Mouse (Mus musculus) MEL (cell line): ENCODE measurements at regions not wholly inside any gene's neighbourhood (a gene's known extent, or its start where the extent isn't known, plus 50 kb on each side); places are given as distances from the start of the nearest gene placed in this dataset.

ENCODE experiments used
- DNase-seq: peaks from one replicate; pipeline ENCODE4 v3.0.0; 2011; ENCODE audit warnings: low read depth, low spot score
- H3K27ac ChIP-seq: 2 replicates; pipeline ENCODE4 v1.5.1; 2012; ENCODE audit warnings: low read depth, mild to moderate bottlenecking, control low read depth, low read length, moderate library complexity; ENCODE audit not compliant: control insufficient read depth
- H3K27me3 ChIP-seq, 2 experiments: fragments of 150-350 bp in 1 of 2; sonication (generic) in 1 of 2; 2 replicates each; pipeline ENCODE4 v1.6.1; 2012; ENCODE audit warnings: low read length in 2 of 2, mild to moderate bottlenecking in 2 of 2, improper control_type of control experiment in 1 of 2, moderate library complexity in 1 of 2; ENCODE audit not compliant: insufficient read depth in 2 of 2, control insufficient read depth in 1 of 2
- H3K36me3 ChIP-seq, 2 experiments: 2 replicates each; pipeline ENCODE4 v1.6.1; 2012 to 2014; ENCODE audit warnings: low read length in 2 of 2, improper control_type of control experiment in 1 of 2, inconsistent platforms in 1 of 2, mild to moderate bottlenecking in 1 of 2; ENCODE audit not compliant: insufficient read depth in 2 of 2, control insufficient read depth in 1 of 2
- H3K4me1 ChIP-seq, 2 experiments: fragments of 150-350 bp in 1 of 2; sonication (generic) in 1 of 2; 2 replicates each; pipeline ENCODE4 v1.6.1; 2012; ENCODE audit warnings: low read length in 2 of 2, improper control_type of control experiment in 1 of 2, mild to moderate bottlenecking in 1 of 2; ENCODE audit not compliant: insufficient read depth in 2 of 2, control insufficient read depth in 1 of 2
- H3K4me3 ChIP-seq, 2 experiments: fragments of 150-350 bp in 1 of 2; sonication (generic) in 1 of 2; 2 replicates each; pipeline ENCODE4 v1.5.1; 2012; ENCODE audit warnings: low read depth in 2 of 2, low read length in 2 of 2, mild to moderate bottlenecking in 2 of 2, moderate library complexity in 2 of 2, control low read depth in 1 of 2, improper control_type of control experiment in 1 of 2; ENCODE audit not compliant: control insufficient read depth in 1 of 2, insufficient read depth in 1 of 2
- H3K79me2 ChIP-seq: 2 replicates; pipeline ENCODE4 v1.6.1; 2012; ENCODE audit warnings: mild to moderate bottlenecking, low read length, moderate library complexity; ENCODE audit not compliant: control insufficient read depth, poor library complexity, insufficient read depth
- H3K9ac ChIP-seq: 2 replicates; pipeline ENCODE4 v1.6.1; 2012; ENCODE audit warnings: low read depth, mild to moderate bottlenecking, control low read depth, low read length, moderate library complexity; ENCODE audit not compliant: control insufficient read depth, poor library complexity, severe bottlenecking
- H3K9me3 ChIP-seq: fragments of 150-350 bp; sonication (generic); replicated peaks from 2 replicates; pipeline ENCODE4 v1.6.1; 2012; ENCODE audit warnings: mild to moderate bottlenecking, low read length, improper control_type of control experiment, moderate library complexity; ENCODE audit not compliant: insufficient read depth
- CTCF ChIP-seq, 3 experiments: IDR thresholded peaks in 2 of 3; conservative IDR thresholded peaks in 1 of 3; 2 replicates each; pipeline ENCODE4 v1.5.1; 2011 to 2012; ENCODE audit warnings: low read length in 3 of 3, low read depth in 2 of 3, mild to moderate bottlenecking in 2 of 3, improper control_type of control experiment in 1 of 3, inconsistent platforms in 1 of 3, mixed read lengths in 1 of 3, moderate library complexity in 1 of 3; ENCODE audit not compliant: control insufficient read depth in 1 of 3, insufficient read depth in 1 of 3, poor library complexity in 1 of 3, severe bottlenecking in 1 of 3
- E2F4 ChIP-seq: IDR thresholded peaks from 2 replicates; pipeline ENCODE4 v1.6.1; 2011; ENCODE audit warnings: low read depth, low read length, improper control_type of control experiment, borderline replicate concordance
- ELF1 ChIP-seq: IDR thresholded peaks from 2 replicates; pipeline ENCODE4 v1.6.1; 2014; ENCODE audit warnings: low read depth, mild to moderate bottlenecking, inconsistent platforms, low read length, improper control_type of control experiment, moderate library complexity
- ETS1 ChIP-seq: IDR thresholded peaks from 2 replicates; pipeline ENCODE4 v1.6.1; 2012; ENCODE audit warnings: low read depth, mild to moderate bottlenecking, inconsistent platforms, low read length, improper control_type of control experiment, moderate library complexity
- GABPA ChIP-seq: IDR thresholded peaks from 2 replicates; pipeline ENCODE4 v1.6.1; 2012; ENCODE audit warnings: low read depth, mild to moderate bottlenecking, inconsistent platforms, low read length, improper control_type of control experiment, moderate library complexity
- GATA1 ChIP-seq: IDR thresholded peaks from 2 replicates; pipeline ENCODE4 v1.6.1; 2011; ENCODE audit warnings: low read depth, low read length, improper control_type of control experiment
- JUND ChIP-seq: IDR thresholded peaks from 2 replicates; pipeline ENCODE4 v1.6.1; 2011; ENCODE audit warnings: low read depth, mild to moderate bottlenecking, improper control_type of control experiment, low read length
- MAFK ChIP-seq: IDR thresholded peaks from 2 replicates; pipeline ENCODE4 v1.6.1; 2011; ENCODE audit warnings: low read depth, mild to moderate bottlenecking, low read length, improper control_type of control experiment, borderline replicate concordance
- MAX ChIP-seq: IDR thresholded peaks from 2 replicates; pipeline ENCODE4 v1.6.1; 2011; ENCODE audit warnings: low read length, improper control_type of control experiment
- MEF2A ChIP-seq: IDR thresholded peaks from 2 replicates; pipeline ENCODE4 v1.6.1; 2014; ENCODE audit warnings: low read depth, mild to moderate bottlenecking, inconsistent platforms, low read length, improper control_type of control experiment; ENCODE audit not compliant: poor library complexity, insufficient replicate concordance, severe bottlenecking; ENCODE audit errors: extremely low read depth
- MXI1 ChIP-seq: IDR thresholded peaks from 2 replicates; pipeline ENCODE4 v1.6.1; 2011; ENCODE audit warnings: mild to moderate bottlenecking, low read depth, low read length, improper control_type of control experiment
- MYB ChIP-seq: IDR thresholded peaks from 2 replicates; pipeline ENCODE4 v1.6.1; 2011; ENCODE audit warnings: mild to moderate bottlenecking, low read depth, low read length, improper control_type of control experiment
- MYC ChIP-seq: IDR thresholded peaks from 2 replicates; pipeline ENCODE4 v1.6.1; 2011; ENCODE audit warnings: low read depth, mild to moderate bottlenecking, low read length, improper control_type of control experiment, moderate library complexity
- NELFE ChIP-seq: IDR thresholded peaks from 2 replicates; pipeline ENCODE4 v1.6.1; 2011; ENCODE audit warnings: low read depth, low read length, improper control_type of control experiment
- NRF1 ChIP-seq: IDR thresholded peaks from 2 replicates; pipeline ENCODE4 v1.6.1; 2014; ENCODE audit warnings: low read depth, mild to moderate bottlenecking, inconsistent platforms, low read length, improper control_type of control experiment, moderate library complexity; ENCODE audit not compliant: poor library complexity, insufficient read depth, severe bottlenecking
- POLR2A ChIP-seq, 2 experiments: IDR thresholded peaks; 2 replicates each; pipeline ENCODE4 v1.6.1; 2011 to 2012; ENCODE audit warnings: low read length in 2 of 2, mild to moderate bottlenecking in 2 of 2, control low read depth in 1 of 2, improper control_type of control experiment in 1 of 2, low read depth in 1 of 2, moderate library complexity in 1 of 2; ENCODE audit not compliant: control insufficient read depth in 1 of 2, insufficient read depth in 1 of 2, poor library complexity in 1 of 2
- POLR2AphosphoS2 ChIP-seq: IDR thresholded peaks from 2 replicates; pipeline ENCODE4 v1.6.1; 2011; ENCODE audit warnings: low read length, improper control_type of control experiment
- POLR2AphosphoS5 ChIP-seq: IDR thresholded peaks from 2 replicates; pipeline ENCODE4 v1.6.1; 2012; ENCODE audit warnings: low read depth, borderline replicate concordance, mild to moderate bottlenecking, inconsistent platforms, low read length, moderate library complexity, mixed read lengths
- RAD21 ChIP-seq: IDR thresholded peaks from 2 replicates; pipeline ENCODE4 v1.6.1; 2011; ENCODE audit warnings: mild to moderate bottlenecking, low read depth, low read length, improper control_type of control experiment
- RCOR1 ChIP-seq: IDR thresholded peaks from 2 replicates; pipeline ENCODE4 v1.6.1; 2012; ENCODE audit warnings: low read depth, mild to moderate bottlenecking, inconsistent platforms, low read length, improper control_type of control experiment
- SIN3A ChIP-seq: IDR thresholded peaks from 2 replicates; pipeline ENCODE4 v1.6.1; 2012; ENCODE audit warnings: low read length, improper control_type of control experiment, inconsistent platforms
- SMC3 ChIP-seq: IDR thresholded peaks from 2 replicates; pipeline ENCODE4 v1.6.1; 2011; ENCODE audit warnings: low read depth, low read length, improper control_type of control experiment
- TBP ChIP-seq: IDR thresholded peaks from 2 replicates; pipeline ENCODE4 v1.8.0; 2011; ENCODE audit warnings: low read depth, low read length, improper control_type of control experiment
- USF2 ChIP-seq, 2 experiments: IDR thresholded peaks; 2 replicates each; pipeline ENCODE4 v1.6.1; 2011 to 2012; ENCODE audit warnings: improper control_type of control experiment in 2 of 2, low read length in 2 of 2, borderline replicate concordance in 1 of 2, inconsistent platforms in 1 of 2, low read depth in 1 of 2, mild to moderate bottlenecking in 1 of 2; ENCODE audit not compliant: insufficient read depth in 1 of 2
- ZC3H11A ChIP-seq: IDR thresholded peaks from 2 replicates; pipeline ENCODE4 v1.6.1; 2012; ENCODE audit warnings: low read depth, mild to moderate bottlenecking, inconsistent platforms, low read length, improper control_type of control experiment
- ZKSCAN1 ChIP-seq: IDR thresholded peaks from 2 replicates; pipeline ENCODE4 v1.6.1; 2012; ENCODE audit warnings: low read depth, mild to moderate bottlenecking, inconsistent platforms, low read length, improper control_type of control experiment, moderate library complexity
- ZMIZ1 ChIP-seq: IDR thresholded peaks from 2 replicates; pipeline ENCODE4 v1.6.1; 2012; ENCODE audit warnings: low read depth, mild to moderate bottlenecking, inconsistent platforms, low read length, improper control_type of control experiment, moderate library complexity
- ZNF384 ChIP-seq: IDR thresholded peaks from 2 replicates; pipeline ENCODE4 v1.6.1; 2012; ENCODE audit warnings: low read depth, mild to moderate bottlenecking, inconsistent platforms, low read length, improper control_type of control experiment

DNA sequence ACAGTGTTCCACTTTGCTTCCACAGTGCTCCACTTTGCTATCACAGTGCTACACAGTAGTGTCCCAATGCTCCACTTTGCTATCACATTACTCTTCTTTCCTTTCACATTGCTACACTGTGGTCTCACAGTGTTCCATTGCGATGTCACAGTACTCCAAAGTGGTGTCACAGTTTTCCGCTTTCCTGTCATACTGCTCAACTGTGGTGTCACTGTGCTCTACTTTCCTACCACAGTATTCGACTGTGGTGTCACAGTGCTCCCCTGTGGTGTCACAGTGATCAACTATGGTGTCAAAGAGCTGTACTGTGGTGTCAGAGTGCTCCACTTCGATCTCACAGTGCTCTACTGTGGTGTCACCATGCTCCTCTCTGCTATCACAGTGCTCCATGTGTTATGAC is 76.1 kb upstream of the Trpm1 start:
- Histone ChIP-seq H3K36me3 (no peaks in the 10 kb centered on the region), H3K9ac (no peak overlapping the region), H3K27ac (no peak overlapping the region), H3K4me3 (no peak overlapping the region), H3K27me3 (no peaks in the 10 kb centered on the region), H3K79me2 (no peaks in the 10 kb centered on the region), H3K4me1 (no peaks in the 10 kb centered on the region), H3K9me3 (no peaks in the 10 kb centered on the region)
- no peak for DNase-seq
- peak; percentile 47 for TF ChIP-seq SMC3
- TF ChIP-seq POLR2AphosphoS2 = no peak
- peak; percentile 35 for TF ChIP-seq RAD21
- TF ChIP-seq MYB = no peak
- no peak for TF ChIP-seq MEF2A
- no peak for TF ChIP-seq POLR2AphosphoS5
- no peak for TF ChIP-seq NELFE
- TF ChIP-seq JUND = no peak
- no peak for TF ChIP-seq ZKSCAN1
- TF ChIP-seq CTCF (IDR thresholded peaks at IDR 0.05 in 2 of 3, conservative IDR thresholded peaks at IDR 0.05 in 1 of 3; ENCODE audit: control insufficient read depth in 1 of 3, insufficient read depth in 1 of 3, low read depth in 2 of 3, low read length in 3 of 3, poor library complexity in 1 of 3, severe bottlenecking in 1 of 3) = peak in 1 of 3 experiments; percentile 32; a peak in 2 of 6 replicates
- no peak for TF ChIP-seq ELF1
- TF ChIP-seq ZC3H11A = peak; percentile 30; the same call in 1 of the 2 replicates
- TF ChIP-seq GATA1 = no peak
- TF ChIP-seq MYC = no peak
- no peak for TF ChIP-seq MXI1
- TF ChIP-seq NRF1 = no peak
- TF ChIP-seq ZNF384 = no peak
- TF ChIP-seq USF2 (IDR thresholded peaks at IDR 0.05; ENCODE audit: borderline replicate concordance in 1 of 2, insufficient read depth in 1 of 2, low read depth in 1 of 2, low read length in 2 of 2) = no peak
- TF ChIP-seq POLR2A (IDR thresholded peaks at IDR 0.05; ENCODE audit: control insufficient read depth in 1 of 2, insufficient read depth in 1 of 2, low read depth in 1 of 2, low read length in 2 of 2, poor library complexity in 1 of 2) = no peak

- Histone ChIP-seq H3K9ac (no peak overlapping the region), H3K27me3 (no peaks in the 10 kb centered on the region), H3K36me3 (no peaks in the 10 kb centered on the region), H3K27ac (no peak overlapping the region), H3K79me2 (no peaks in the 10 kb centered on the region), H3K4me1 (no peaks in the 10 kb centered on the region), H3K4me3 (no peak overlapping the region), H3K9me3 (no peaks in the 10 kb centered on the region)
- TF ChIP-seq ELF1 = no peak
- no peak for TF ChIP-seq TBP
- TF ChIP-seq POLR2A (IDR thresholded peaks at IDR 0.05; ENCODE audit: control insufficient read depth in 1 of 2, insufficient read depth in 1 of 2, low read depth in 1 of 2, low read length in 2 of 2, poor library complexity in 1 of 2) = no peak
- TF ChIP-seq MAX = no peak
- TF ChIP-seq RAD21 = no peak
- no peak for TF ChIP-seq ETS1
- TF ChIP-seq MXI1 = no peak
- TF ChIP-seq SIN3A = no peak
- no peak for TF ChIP-seq POLR2AphosphoS5
- no peak for TF ChIP-seq NELFE
- no peak for TF ChIP-seq MAFK
- no peak for TF ChIP-seq GATA1
- no peak for TF ChIP-seq RCOR1
- TF ChIP-seq POLR2AphosphoS2 = no peak
- no peak for TF ChIP-seq ZMIZ1
- no peak for TF ChIP-seq E2F4
- no peak for TF ChIP-seq GABPA
- no peak for DNase-seq
Measured at GRCm38 (mm10) chr7:64076764-64077360, 76.8 kb upstream of the Trpm1 start.
